Mouse (Mus musculus): ENCODE measurements around the gene Adipoq.

- TF ChIP-seq CTCF (conservative IDR thresholded peaks at IDR 0.05; ENCODE audit: low read length) (no peak), NANOG (IDR thresholded peaks at IDR 0.05; ENCODE audit: borderline replicate concordance, low read length) (no peak), POU5F1 (IDR thresholded peaks at IDR 0.05; ENCODE audit: borderline replicate concordance, low read length) (no peak)
Observed at GRCm38 (mm10) chr16:23117173-23117572, 29.2 kb upstream of the Adipoq start.
